Mouse (Mus musculus): ENCODE results near the gene Brcc3. TPM values are rescaled to one million over a fixed set of nuclear protein-coding genes. Genes with fewer than 3 reads are reported as not detected.
A peak's percentile ranks its signal among the peaks of the same experiment; 100 is the strongest.

The Brcc3 gene
- 30.4 and 35.1 TPM in 2 replicates for polyA plus RNA-seq (2015; fragmentation: Nextera tagmentation; extraction: Ambion mirVana)

DNA sequence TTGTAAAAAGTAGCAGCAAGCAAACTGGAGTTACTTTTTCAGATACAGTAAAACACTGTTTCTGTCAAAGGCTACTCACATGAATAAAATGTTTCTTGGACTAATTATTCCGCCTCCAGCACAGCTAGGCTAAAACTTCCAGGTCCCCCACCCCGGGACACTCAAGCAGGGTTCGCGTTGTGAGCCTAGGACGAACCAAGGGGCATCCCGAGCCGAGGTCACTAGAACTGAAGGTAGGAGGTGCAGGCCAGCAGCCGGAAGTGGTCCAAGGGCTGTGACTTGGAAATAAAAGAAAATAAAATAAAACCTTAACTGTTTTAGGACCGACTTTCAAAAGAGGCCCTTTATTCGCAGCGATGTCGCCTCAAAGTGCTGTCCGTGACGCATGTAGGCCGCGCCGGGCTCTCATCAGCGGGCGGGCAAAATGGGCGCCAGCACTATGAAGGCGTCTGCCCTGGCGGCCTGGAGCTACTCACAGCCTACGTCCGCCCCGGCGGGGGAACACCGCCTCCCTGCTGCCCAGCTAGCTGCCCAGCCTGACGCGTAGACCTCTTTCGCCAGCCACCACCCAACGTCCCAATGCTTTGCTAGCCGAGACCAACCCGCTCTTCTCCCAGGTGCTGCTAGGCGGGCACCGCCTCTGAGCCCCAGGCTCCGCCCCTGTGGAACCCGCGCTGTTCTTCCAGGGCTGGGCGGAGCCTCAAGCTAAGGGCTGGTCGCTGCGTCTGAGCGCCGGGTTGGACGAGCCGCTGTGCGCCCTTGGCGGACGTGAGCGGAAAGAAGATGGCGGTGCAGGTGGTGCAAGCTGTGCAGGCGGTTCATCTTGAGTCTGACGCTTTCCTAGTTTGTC, at the start of gene Brcc3, which contains the start of the genes Cmc4 and Mtcp1:
TSS of gene Brcc3 (plus strand) at position 693 of the 850 bp plus-strand sequence.
TSS of gene Cmc4 (minus strand) at position 649 of the 850 bp plus-strand sequence.
TSS of gene Mtcp1 (minus strand) at position 653 of the 850 bp plus-strand sequence.
- ATAC-seq (ENCODE audit: insufficient read depth) = peak; percentile 98
- no peaks in the 10 kb centered on the region for H3K9me3 ChIP-seq (replicated peaks)
- peak within 1 kb of the TSS; percentile 66 for H3K4me3 ChIP-seq (replicated peaks)
- H3K27ac ChIP-seq (replicated peaks) = peak within 1 kb of the TSS; percentile 96
- peak within 1 kb of the TSS; percentile 57 for H3K4me2 ChIP-seq
- H3K36me3 ChIP-seq (replicated peaks) = no peaks in the 10 kb centered on the region; the same call in 1 of the 2 replicates
- WGBS (ENCODE audit: insufficient replicate concordance) = 15% methylated on average over 52 of the region's 52 CpGs
- no peaks in the 10 kb centered on the region for H3K27me3 ChIP-seq
- H3K9ac ChIP-seq = peak within 1 kb of the TSS; percentile 64
- H3K4me1 ChIP-seq (replicated peaks) = no peaks in the 10 kb centered on the region

DNA sequence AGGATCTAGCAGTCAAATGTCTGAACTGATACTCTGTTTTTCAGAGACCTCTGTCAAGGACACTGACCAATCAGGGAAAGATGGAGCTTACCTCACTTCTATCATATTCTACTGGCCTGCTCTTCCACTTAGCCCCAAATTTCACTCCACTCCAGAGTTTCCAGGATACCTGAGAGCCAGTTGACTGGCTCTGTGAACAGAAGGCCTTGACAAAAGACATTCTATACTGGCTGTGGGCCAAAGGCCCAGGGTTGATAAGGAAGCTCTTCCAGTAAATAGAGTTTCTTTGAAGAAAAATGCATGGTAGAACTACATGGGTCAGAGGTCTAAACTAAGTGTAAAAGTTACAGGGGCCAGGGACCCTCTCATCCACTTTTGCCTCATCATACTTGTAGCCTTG, 46.2 kb upstream of the Brcc3 start:
- Histone ChIP-seq H3K9me3 (replicated peaks) (no peaks in the 10 kb centered on the region), H3K4me1 (replicated peaks) (no peaks in the 10 kb centered on the region), H3K27ac (replicated peaks) (no peak overlapping the region), H3K4me3 (replicated peaks) (no peak overlapping the region), H3K4me2 (no peak overlapping the region), H3K9ac (no peak overlapping the region), H3K36me3 (replicated peaks) (no peaks in the 10 kb centered on the region), H3K27me3 (no peaks in the 10 kb centered on the region)
- no peak for ATAC-seq (ENCODE audit: insufficient read depth)

DNA sequence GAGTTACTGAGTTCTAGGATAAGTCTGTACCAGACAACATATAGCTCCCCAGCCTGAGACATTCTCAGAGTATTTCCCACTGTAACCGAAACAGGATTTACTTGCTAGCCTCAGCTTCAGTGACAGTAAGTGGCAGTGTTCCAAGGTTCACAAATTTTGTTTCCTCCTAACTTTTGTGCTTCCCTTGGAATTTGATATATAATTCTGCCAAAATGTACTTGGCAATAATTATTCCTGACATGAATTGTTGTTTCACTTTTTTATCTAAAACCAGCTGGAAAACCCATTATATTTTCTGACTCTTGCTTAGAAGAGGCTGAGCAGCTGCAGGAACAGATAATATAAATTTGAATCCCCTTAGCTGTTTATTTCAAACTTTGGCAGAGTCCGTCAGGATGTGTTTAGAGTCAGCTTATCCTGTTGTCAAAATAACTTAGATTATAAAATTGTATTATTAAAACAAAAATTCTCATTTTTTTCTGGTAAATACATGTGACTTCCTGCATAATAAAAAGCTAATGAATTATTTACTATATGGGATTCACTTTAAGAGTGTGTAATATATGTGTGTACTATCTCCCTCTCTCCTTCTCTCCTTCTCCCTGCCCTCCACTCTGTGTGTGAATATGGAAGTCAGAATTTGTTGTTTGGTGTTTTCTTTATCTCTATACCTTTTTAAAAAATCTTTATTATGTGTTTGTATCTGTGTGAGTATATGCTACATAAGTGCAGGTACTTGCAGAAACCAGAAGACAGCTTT, 43.6 kb upstream of the Brcc3 start:
- H3K36me3 ChIP-seq (replicated peaks) = no peaks in the 10 kb centered on the region
- no peak overlapping the region for H3K9ac ChIP-seq
- H3K27me3 ChIP-seq = no peaks in the 10 kb centered on the region
- H3K4me2 ChIP-seq = no peak overlapping the region
- no peak overlapping the region for H3K4me3 ChIP-seq (replicated peaks)
- WGBS (ENCODE audit: insufficient replicate concordance) = 58% methylated on average over 2 of the region's 2 CpGs
- no peak for ATAC-seq (ENCODE audit: insufficient read depth)
- no peaks in the 10 kb centered on the region for H3K9me3 ChIP-seq (replicated peaks)
- H3K4me1 ChIP-seq (replicated peaks) = no peaks in the 10 kb centered on the region
- H3K27ac ChIP-seq (replicated peaks) = no peak overlapping the region

DNA sequence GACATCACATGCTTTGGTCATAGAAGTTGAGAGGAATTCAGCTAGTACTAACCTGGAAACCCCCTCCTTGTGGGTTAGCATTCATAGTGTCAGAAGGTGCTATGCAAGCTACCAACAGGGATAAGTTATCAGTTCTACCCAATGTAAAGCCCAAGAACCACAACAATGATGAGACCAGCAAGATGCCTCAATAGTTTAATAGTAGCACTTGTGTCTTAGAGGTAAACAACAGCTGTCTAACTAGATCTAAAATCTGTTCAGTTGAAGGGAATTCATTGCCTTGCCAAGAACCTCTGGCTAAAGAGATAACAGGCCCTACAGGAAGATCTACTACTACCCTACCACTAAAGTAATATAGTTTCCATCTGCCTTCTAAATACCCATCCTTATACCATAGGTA, 39.6 kb upstream of the Brcc3 start:
- Histone ChIP-seq H3K27me3 (no peaks in the 10 kb centered on the region), H3K4me3 (replicated peaks) (no peak overlapping the region), H3K4me1 (replicated peaks) (no peaks in the 10 kb centered on the region), H3K9me3 (replicated peaks) (no peaks in the 10 kb centered on the region), H3K36me3 (replicated peaks) (no peaks in the 10 kb centered on the region), H3K9ac (no peak overlapping the region), H3K27ac (replicated peaks) (no peak overlapping the region), H3K4me2 (no peak overlapping the region)
- no peak for ATAC-seq (ENCODE audit: insufficient read depth)

DNA sequence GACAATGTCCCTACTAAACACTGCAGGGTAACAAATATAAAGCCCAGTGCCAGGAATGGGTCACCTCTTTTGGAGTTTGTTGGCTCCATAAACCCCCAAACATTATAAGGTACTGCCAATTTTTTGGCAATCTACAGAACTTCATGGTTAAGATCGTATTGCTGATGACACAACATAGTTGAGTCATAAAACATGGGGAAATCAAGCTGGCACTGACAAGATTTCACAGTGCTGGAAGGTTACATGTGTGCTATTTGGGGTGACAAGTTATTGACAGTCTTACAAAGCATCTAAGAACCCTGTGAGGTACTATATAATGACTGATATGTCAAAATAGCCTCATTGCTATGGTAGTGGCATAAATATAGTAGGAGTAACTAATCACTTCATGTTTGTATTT, 35.3 kb upstream of the Brcc3 start:
- no peak for ATAC-seq (ENCODE audit: insufficient read depth)
- H3K9me3 ChIP-seq (replicated peaks) = no peaks in the 10 kb centered on the region
- H3K4me2 ChIP-seq = no peak overlapping the region
- H3K27me3 ChIP-seq = no peaks in the 10 kb centered on the region
- no peaks in the 10 kb centered on the region for H3K4me1 ChIP-seq (replicated peaks)
- H3K9ac ChIP-seq = no peak overlapping the region
- 90% methylated on average over 1 of the region's 1 CpGs for WGBS (ENCODE audit: insufficient replicate concordance)
- no peak overlapping the region for H3K4me3 ChIP-seq (replicated peaks)
- H3K36me3 ChIP-seq (replicated peaks) = no peaks in the 10 kb centered on the region
- no peak overlapping the region for H3K27ac ChIP-seq (replicated peaks)

DNA sequence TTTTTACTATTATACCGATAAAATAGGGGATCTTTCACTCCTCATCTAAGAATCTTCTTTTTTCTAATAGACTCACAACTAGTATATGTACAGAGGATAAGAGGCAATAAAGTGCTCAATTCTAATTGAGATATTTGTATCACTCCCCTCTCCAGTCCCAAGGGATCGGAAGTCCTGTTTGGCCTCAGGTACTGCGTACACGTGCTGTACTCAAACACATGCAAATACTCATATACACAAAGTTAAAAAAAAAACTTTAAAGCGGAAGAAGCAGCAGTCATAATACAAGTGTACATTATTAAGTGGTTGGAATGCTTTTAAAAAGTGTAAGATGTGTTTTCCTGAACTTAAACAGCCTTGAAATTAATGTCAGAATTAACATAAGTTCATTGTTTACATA, 34.7 kb upstream of the Brcc3 start:
- Histone ChIP-seq H3K4me3 (replicated peaks) (peak overlapping the region; percentile 58), H3K4me2 (peak overlapping the region; percentile 66), H3K27me3 (no peaks in the 10 kb centered on the region), H3K9ac (no peak overlapping the region), H3K27ac (replicated peaks) (no peak overlapping the region), H3K36me3 (replicated peaks) (no peaks in the 10 kb centered on the region), H3K9me3 (replicated peaks) (no peaks in the 10 kb centered on the region), H3K4me1 (replicated peaks) (no peaks in the 10 kb centered on the region)
- ATAC-seq (ENCODE audit: insufficient read depth) = no peak
- 70% methylated on average over 5 of the region's 5 CpGs for WGBS (ENCODE audit: insufficient replicate concordance)

DNA sequence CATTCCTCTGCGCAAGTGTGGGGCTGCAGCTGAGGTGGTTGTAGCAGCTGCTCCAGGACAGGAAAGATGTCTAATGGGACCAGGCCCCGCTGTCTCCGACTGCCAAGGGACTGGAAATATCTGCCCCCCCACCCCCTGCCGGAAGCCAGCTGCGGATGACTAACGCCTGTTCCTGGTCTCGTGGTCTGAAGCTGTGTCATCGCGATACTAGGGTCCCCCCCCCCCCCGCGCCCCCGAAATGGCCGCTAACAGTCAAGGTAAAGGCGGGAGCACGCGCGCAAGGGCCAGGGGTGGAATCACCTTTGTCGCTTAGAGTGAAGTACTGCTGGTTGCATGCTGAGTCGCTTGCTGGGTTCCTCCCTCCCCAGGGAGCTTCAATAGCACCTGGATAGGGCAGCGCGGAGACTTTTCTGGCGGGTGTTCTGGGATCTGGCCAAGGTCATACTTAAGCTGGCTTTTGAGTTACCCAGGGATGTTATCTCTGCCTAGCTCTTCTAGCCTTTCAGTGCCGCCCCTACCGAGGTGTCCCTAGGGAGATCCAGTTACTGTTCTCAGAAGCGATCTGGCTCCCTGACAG, 34.1 kb upstream of the Brcc3 start, which contains the start of the genes Fundc2 and F8:
TSS of gene Fundc2 (plus strand) at position 205 of the 577 bp plus-strand sequence.
TSS of gene F8 (minus strand) at position 421 of the 577 bp plus-strand sequence.
- Histone ChIP-seq H3K27ac (replicated peaks) (peak within 1 kb of the TSS; percentile 66), H3K9me3 (replicated peaks) (no peaks in the 10 kb centered on the region), H3K4me1 (replicated peaks) (no peaks in the 10 kb centered on the region), H3K27me3 (no peaks in the 10 kb centered on the region), H3K36me3 (replicated peaks) (no peaks in the 10 kb centered on the region), H3K9ac (peak within 1 kb of the TSS; percentile 52), H3K4me2 (peak within 1 kb of the TSS; percentile 66), H3K4me3 (replicated peaks) (peak within 1 kb of the TSS; percentile 58)
- 9% methylated on average over 22 of the region's 25 CpGs for WGBS (ENCODE audit: insufficient replicate concordance)
- peak; percentile 92 for ATAC-seq (ENCODE audit: insufficient read depth)

DNA sequence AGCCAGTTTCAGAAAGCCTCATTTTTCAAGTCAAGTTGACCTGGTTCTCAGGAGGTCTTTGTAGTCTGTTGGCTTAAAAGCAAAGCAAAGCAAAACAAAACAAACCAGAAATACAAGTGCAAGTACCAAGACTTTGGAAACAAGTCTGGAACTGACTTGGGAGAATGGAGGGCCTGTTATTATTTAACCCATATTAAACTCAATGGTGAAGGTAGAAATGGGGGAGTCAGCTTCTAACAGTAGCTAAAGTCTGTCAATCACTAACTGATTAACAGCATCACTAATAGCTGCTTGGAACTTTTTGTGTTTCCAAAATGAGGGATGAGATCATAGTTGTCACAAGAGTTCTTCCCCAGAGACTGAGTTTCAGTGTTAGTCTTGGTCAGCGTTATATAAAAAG, 17.0 kb upstream of the Brcc3 start:
- WGBS (ENCODE audit: insufficient replicate concordance) = 88% methylated on average over 1 of the region's 1 CpGs
- Histone ChIP-seq H3K4me1 (replicated peaks) (peaks cover 20% of the 10 kb centered on the region), H3K36me3 (replicated peaks) (no peaks in the 10 kb centered on the region), H3K27ac (replicated peaks) (no peak overlapping the region), H3K4me2 (no peak overlapping the region), H3K4me3 (replicated peaks) (no peak overlapping the region), H3K9me3 (replicated peaks) (no peaks in the 10 kb centered on the region), H3K9ac (no peak overlapping the region), H3K27me3 (no peaks in the 10 kb centered on the region)
- ATAC-seq (ENCODE audit: insufficient read depth) = no peak

DNA sequence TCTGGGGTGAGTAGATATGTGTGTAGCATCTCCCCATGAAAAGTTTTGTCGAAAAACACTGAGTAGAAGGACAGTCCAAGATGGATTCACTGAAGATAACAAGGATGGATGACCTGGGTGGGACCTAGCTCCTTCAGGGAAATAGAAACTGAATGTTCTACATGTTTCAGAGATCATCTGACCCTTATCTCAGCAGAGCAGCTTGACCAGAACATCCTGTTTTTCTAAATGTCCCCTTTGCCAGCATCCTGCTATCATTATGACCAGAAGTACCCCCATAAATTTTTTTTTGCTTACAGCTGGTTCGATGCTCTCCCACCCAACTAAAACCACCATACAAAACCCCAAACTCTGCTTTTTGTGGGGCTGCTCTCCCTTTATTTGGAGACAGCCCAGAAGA, 13.8 kb upstream of the Brcc3 start:
- Histone ChIP-seq H3K36me3 (replicated peaks) (no peaks in the 10 kb centered on the region), H3K4me3 (replicated peaks) (no peak overlapping the region), H3K27me3 (no peaks in the 10 kb centered on the region), H3K27ac (replicated peaks) (peak overlapping the region; percentile 74), H3K4me2 (no peak overlapping the region; the same call in 1 of the 2 replicates), H3K9me3 (replicated peaks) (no peaks in the 10 kb centered on the region), H3K4me1 (replicated peaks) (peaks cover 20% of the 10 kb centered on the region), H3K9ac (no peak overlapping the region)
- WGBS (ENCODE audit: insufficient replicate concordance) = 22% methylated on average over 2 of the region's 2 CpGs
- ATAC-seq (ENCODE audit: insufficient read depth) = peak; percentile 92

DNA sequence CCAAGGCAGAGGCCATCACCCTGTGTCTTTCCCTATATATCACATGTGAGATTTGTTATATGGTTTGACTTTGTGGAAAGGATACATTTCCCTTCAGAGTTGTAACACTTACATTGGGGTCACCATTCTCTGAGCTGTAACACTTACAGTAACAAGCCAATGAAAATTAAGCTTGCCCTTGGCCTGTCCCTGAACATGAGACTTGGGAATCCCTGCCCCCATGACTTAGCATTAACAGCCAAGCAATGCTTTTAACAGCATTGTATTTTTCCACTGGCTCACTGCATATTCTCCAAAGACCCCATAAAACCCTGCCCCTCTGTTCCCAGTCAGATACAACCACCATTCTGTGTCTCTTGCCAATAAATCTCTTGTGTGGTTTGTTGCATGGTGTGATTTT, 13.1 kb upstream of the Brcc3 start:
- peaks cover 20% of the 10 kb centered on the region for H3K4me1 ChIP-seq (replicated peaks)
- no peaks in the 10 kb centered on the region for H3K27me3 ChIP-seq
- H3K9me3 ChIP-seq (replicated peaks) = no peaks in the 10 kb centered on the region
- no peak overlapping the region for H3K4me2 ChIP-seq
- H3K4me3 ChIP-seq (replicated peaks) = no peak overlapping the region
- ATAC-seq (ENCODE audit: insufficient read depth) = 0 out of 2 replicates have a peak, but pooled peaks have one; percentile 36
- H3K36me3 ChIP-seq (replicated peaks) = no peaks in the 10 kb centered on the region
- H3K27ac ChIP-seq (replicated peaks) = peak overlapping the region; percentile 74
- no peak overlapping the region for H3K9ac ChIP-seq

DNA sequence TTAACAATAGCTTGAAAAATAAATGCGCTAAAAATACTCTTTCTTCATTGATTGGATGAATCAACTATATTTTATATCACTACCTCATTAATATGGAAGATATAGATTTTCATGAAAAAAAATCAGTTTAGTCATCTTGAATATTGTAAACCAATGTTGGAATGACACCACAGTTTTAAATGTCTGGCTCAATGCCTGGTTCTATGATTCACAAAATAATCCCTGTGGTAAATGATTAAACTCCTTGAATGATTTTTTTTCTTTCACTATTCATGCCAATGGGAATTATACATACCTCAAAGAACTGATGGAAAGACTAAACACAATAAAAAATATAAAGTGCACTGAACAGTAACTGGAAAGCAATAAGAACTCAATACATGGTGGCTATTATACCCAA, 6.7 kb upstream of the Brcc3 start:
- no peaks in the 10 kb centered on the region for H3K27me3 ChIP-seq
- no peak overlapping the region for H3K27ac ChIP-seq (replicated peaks)
- H3K9me3 ChIP-seq (replicated peaks) = no peaks in the 10 kb centered on the region
- 85% methylated on average over 1 of the region's 1 CpGs for WGBS (ENCODE audit: insufficient replicate concordance)
- H3K4me3 ChIP-seq (replicated peaks) = no peak overlapping the region
- no peak overlapping the region for H3K9ac ChIP-seq
- H3K4me1 ChIP-seq (replicated peaks) = no peaks in the 10 kb centered on the region
- H3K4me2 ChIP-seq = no peak overlapping the region
- no peak for ATAC-seq (ENCODE audit: insufficient read depth)
- H3K36me3 ChIP-seq (replicated peaks) = no peaks in the 10 kb centered on the region

Measured in liver, embryonic 15.5 days (tissue).